Mouse (Mus musculus) left cerebral cortex, adult 2 months (tissue): Measurements from ENCODE around the gene Rundc3b. TPM values are rescaled to one million over a fixed set of nuclear protein-coding genes. Genes with fewer than 3 reads are reported as not detected.

ENCODE experiments used
- DNase-seq, 2 experiments: peaks; one replicate each; pipeline ENCODE4 v3.0.0; 2021 to 2022; ENCODE audit warnings: low spot score in 2 of 2, mixed read lengths in 1 of 2; ENCODE audit errors: extremely low spot score in 1 of 2
- H3K27ac ChIP-seq: fragments of 200-600 bp; 2 replicates; pipeline ENCODE4 v1.8.1; 2022
- H3K4me3 ChIP-seq: fragments of 200-600 bp; 2 replicates; pipeline ENCODE4 v1.8.1; 2022
- CTCF ChIP-seq: fragments of 200-600 bp; IDR thresholded peaks from 2 replicates; pipeline ENCODE4 v1.8.1; 2022; ENCODE audit warnings: antibody characterized with exemption, mild to moderate bottlenecking, moderate library complexity
- intact Hi-C: fragments of 180-260 bp; cut with DNase I; formaldehyde crosslinking; loops from one replicate; pipeline ENCODE4 v1.15.1; 2025
- total RNA-seq, 2 experiments: library from RNA; stranded (reverse); gene quantifications; 2 replicates each; pipeline ENCODE4 v1.2.3; 2021

Rundc3b gene
- total RNA-seq, 2 experiments from 2014 or later: 32.4 to 34.1 TPM

GRCm38 (mm10) chr5:8487989-8488700, 134.6 kb downstream of the Rundc3b start:
- intact Hi-C loops: loop anchor here (2.0 to 10.0 kb wide), 2 partner anchors 357 to 557 kb away; no protein-coding TSS in a partner anchor
- no peak for TF ChIP-seq CTCF
- H3K27ac ChIP-seq: no peak overlapping the region
- no peak for DNase-seq
- H3K4me3 ChIP-seq: no peak overlapping the region

GRCm38 (mm10) chr5:8456561-8456960, 166.2 kb downstream of the Rundc3b start:
- DNase-seq: no peak
- Histone ChIP-seq H3K4me3 (no peak overlapping the region), H3K27ac (no peak overlapping the region)
- intact Hi-C loops: no loop called here
- no peak for TF ChIP-seq CTCF

- no peak for DNase-seq
- H3K27ac ChIP-seq: no peak overlapping the region
- no peak overlapping the region for H3K4me3 ChIP-seq
- intact Hi-C loops: no loop called here
- TF ChIP-seq CTCF: no peak
Measured at GRCm38 (mm10) chr5:8455565-8455964, 167.2 kb downstream of the Rundc3b start.

Other genes starting within 250 kb of the Rundc3b start
- gene Dbf4, start 200.2 kb downstream of the Rundc3b start, total RNA-seq: 1 to 10 TPM; 2.2 to 2.4 TPM
- 10 to 100 TPM; 12.8 to 13.4 TPM for gene Slc25a40, start 200.1 kb downstream of the Rundc3b start, total RNA-seq
- 10 to 100 TPM; 15.9 to 20.2 TPM for gene Abcb1a, start 37.1 kb upstream of the Rundc3b start, total RNA-seq
- 1 to 10 TPM; 2.5 to 3.1 TPM for gene Abcb1b, start 175.2 kb upstream of the Rundc3b start, total RNA-seq